Mouse (Mus musculus) liver, embryonic 13.5 days (tissue): Measurements from ENCODE around the gene Olfr206. TPM values are rescaled to one million over a fixed set of nuclear protein-coding genes. Genes with fewer than 3 reads are reported as not detected.
"Not testable (repeated sequence)": the region's sequence is repeated elsewhere in the genome, so short reads cannot be mapped to it uniquely, and the experiment has no call there.

Experiments
- ATAC-seq: fragments of 200-750 bp; cut with Nextera tagmentation; 2 replicates; pipeline ENCODE4 v1.8.0; 2017; ENCODE audit warnings: low read depth, mild to moderate bottlenecking, moderate number of reproducible peaks, moderate library complexity
- DNase-seq: peaks from one replicate; pipeline ENCODE4 v3.0.0; 2022
- H3K27ac ChIP-seq: fragments of 300-500 bp; sonication (generic); 2 replicates; pipeline ENCODE4 v1.5.1; 2015; ENCODE audit warnings: moderate library complexity, mild to moderate bottlenecking, inconsistent platforms
- H3K27me3 ChIP-seq: fragments of 300-500 bp; sonication (generic); 2 replicates; pipeline ENCODE4 v1.6.1; 2015; ENCODE audit warnings: mild to moderate bottlenecking, inconsistent platforms
- H3K36me3 ChIP-seq: fragments of 300-500 bp; sonication (generic); 2 replicates; pipeline ENCODE4 v1.6.1; 2015; ENCODE audit warnings: mild to moderate bottlenecking, inconsistent platforms
- H3K4me1 ChIP-seq: fragments of 300-500 bp; sonication (generic); replicated peaks from 2 replicates; pipeline ENCODE4 v1.6.1; 2015; ENCODE audit warnings: inconsistent platforms
- H3K4me2 ChIP-seq: fragments of 300-500 bp; sonication (generic); 2 replicates; pipeline ENCODE4 v1.6.1; 2015; ENCODE audit warnings: inconsistent platforms, mild to moderate bottlenecking, moderate library complexity
- H3K4me3 ChIP-seq: fragments of 300-500 bp; sonication (generic); replicated peaks from 2 replicates; pipeline ENCODE4 v1.5.1; 2015; ENCODE audit warnings: mild to moderate bottlenecking, inconsistent platforms
- H3K9ac ChIP-seq: fragments of 300-500 bp; sonication (generic); 2 replicates; pipeline ENCODE4 v1.6.1; 2015; ENCODE audit warnings: mild to moderate bottlenecking, inconsistent platforms
- H3K9me3 ChIP-seq: fragments of 300-500 bp; sonication (generic); replicated peaks from 2 replicates; pipeline ENCODE4 v1.6.1; 2016; ENCODE audit warnings: inconsistent platforms
- WGBS: fragments of 180-500 bp; shearing (Covaris S2); methylation state at CpG from one replicate; pipeline ENCODE4 v1.1.7; 2015; ENCODE audit not compliant: insufficient replicate concordance; 5-methylcytosine and 5-hydroxymethylcytosine counted together
- polyA plus RNA-seq: library from polyadenylated mRNA; unstranded; fragments of >200 nt; fragmentation: Nextera tagmentation; extraction: Ambion mirVana; gene quantifications from 2 replicates; pipeline ENCODE4 v1.2.1, GENCODE M21; 2015

Gene Olfr206
- not detected in 2 replicates for polyA plus RNA-seq

DNA sequence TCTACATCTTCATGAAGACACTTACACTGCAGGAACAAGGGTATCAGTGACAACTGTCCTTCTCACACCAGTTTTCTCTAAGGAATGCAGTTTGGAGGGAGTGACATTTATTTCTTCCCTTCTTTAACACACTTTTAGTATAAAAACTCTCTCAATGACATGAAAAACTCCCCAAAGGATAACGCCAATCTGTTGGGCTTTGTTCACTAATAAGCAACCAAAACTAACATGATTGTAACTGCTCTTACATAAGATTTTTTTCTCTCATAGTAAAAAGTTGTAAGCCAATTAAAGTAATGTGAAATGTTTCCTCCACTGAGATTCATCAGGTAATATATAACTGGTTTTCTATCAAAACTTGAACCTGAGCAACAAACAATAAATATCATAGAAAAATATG lies at the start of gene Olfr206:
Olfr206 (minus strand) TSS at position 101 of the 400 bp plus-strand sequence.
- Histone ChIP-seq H3K9ac (no peak within 1 kb of the TSS), H3K4me1 (no peaks in the 10 kb centered on the region), H3K27ac (no peak within 1 kb of the TSS), H3K27me3 (no peaks in the 10 kb centered on the region), H3K36me3 (no peaks in the 10 kb centered on the region), H3K4me2 (no peak within 1 kb of the TSS), H3K4me3 (no peak within 1 kb of the TSS), H3K9me3 (no peaks in the 10 kb centered on the region)
- no peak for ATAC-seq
- WGBS, result 39% methylated on average over 1 of the region's 1 CpGs
- no peak for DNase-seq

DNA sequence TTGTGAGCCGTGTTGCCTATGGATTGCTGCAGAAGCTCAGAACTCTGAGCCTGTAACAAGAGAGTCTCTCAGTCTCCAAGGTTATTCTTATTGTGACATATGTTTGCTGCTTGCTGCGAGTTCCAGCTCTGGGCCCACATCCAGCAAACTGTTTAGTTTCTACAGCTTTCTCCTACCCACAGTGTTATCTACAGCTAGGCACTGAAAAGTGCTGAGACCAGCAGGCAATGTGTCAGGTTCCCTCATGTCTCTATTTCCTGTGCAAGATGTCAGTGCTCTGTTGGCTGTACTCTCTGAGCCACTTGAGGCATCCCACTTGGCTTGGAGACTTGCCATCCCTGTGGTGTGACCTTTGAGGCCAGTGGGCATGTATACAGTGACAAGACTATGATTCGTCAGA lies 44.3 kb upstream of the Olfr206 start:
- 59% methylated on average over 3 of the region's 3 CpGs for WGBS
- H3K9me3 ChIP-seq, result no peaks in the 10 kb centered on the region

DNA sequence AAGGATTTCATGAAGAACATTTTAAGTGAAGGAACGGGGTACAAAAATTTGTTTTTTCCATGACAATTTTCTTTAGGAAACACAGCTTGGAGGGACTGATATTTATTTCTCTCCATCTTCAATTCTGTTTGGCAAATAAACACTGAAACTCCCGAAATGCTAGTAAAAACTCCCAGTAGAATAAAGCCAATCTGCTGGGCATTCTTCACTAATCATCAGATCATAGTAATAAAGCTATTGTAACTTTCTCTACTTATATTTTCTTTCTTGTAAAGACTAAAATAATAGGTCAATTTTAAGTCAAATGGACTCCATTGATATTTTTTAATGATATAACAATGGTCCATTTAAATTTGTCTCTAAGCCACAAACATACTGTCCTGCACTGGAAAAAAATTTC lies 14.8 kb upstream of the Olfr206 start, which contains the start of gene Olfr209:
Olfr209 (minus strand) TSS at position 101 of the 400 bp plus-strand sequence.
- ATAC-seq, result no peak
- 37% methylated on average over 2 of the region's 2 CpGs for WGBS
- no peak within 1 kb of the TSS for H3K9ac ChIP-seq

More for the DNA sequence above, 44.3 kb upstream of the Olfr206 start:
- H3K9ac ChIP-seq, result no peak overlapping the region
- H3K4me2 ChIP-seq, result no peak overlapping the region
- no peaks in the 10 kb centered on the region for H3K27me3 ChIP-seq
- no peak overlapping the region for H3K4me3 ChIP-seq
- no peaks in the 10 kb centered on the region for H3K4me1 ChIP-seq
- no peak overlapping the region for H3K27ac ChIP-seq
- ATAC-seq (no peak), DNase-seq (no peak)
- H3K36me3 ChIP-seq, result no peaks in the 10 kb centered on the region

DNA sequence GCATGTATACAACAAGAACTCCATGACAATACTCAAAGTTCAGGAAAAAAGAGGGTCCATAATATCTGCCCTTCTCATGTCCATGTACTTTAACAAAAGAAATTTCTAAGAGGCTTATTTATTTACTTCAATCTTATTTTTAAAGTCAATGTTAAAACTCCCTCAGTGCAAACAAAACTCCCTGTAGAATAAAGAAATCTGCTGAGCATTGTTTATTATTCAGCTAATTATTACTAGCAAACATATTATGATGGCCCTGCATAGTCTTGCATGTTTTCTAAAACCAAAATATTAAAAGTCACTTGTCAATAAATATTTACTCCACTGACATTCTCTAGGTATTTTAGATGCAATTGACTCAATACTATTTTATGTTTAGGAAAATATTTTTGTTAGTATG lies 18.0 kb downstream of the Olfr206 start, which contains the start of gene Olfr205:
Olfr205 (minus strand) TSS at position 101 of the 400 bp plus-strand sequence.
- H3K27me3 ChIP-seq, result no peaks in the 10 kb centered on the region
- H3K27ac ChIP-seq, result no peak within 1 kb of the TSS
- no peak within 1 kb of the TSS for H3K4me2 ChIP-seq
- DNase-seq (no peak), ATAC-seq (no peak)
- peaks cover 4% of the 10 kb centered on the region; the same call in 1 of the 2 replicates for H3K9me3 ChIP-seq
- no peak within 1 kb of the TSS for H3K4me3 ChIP-seq
- no peak within 1 kb of the TSS for H3K9ac ChIP-seq
- no peaks in the 10 kb centered on the region for H3K36me3 ChIP-seq
- no peaks in the 10 kb centered on the region for H3K4me1 ChIP-seq

More for the DNA sequence above, 14.8 kb upstream of the Olfr206 start, which contains the start of gene Olfr209:
- Histone ChIP-seq H3K27ac (no peak within 1 kb of the TSS), H3K36me3 (no peaks in the 10 kb centered on the region), H3K4me1 (no peaks in the 10 kb centered on the region), H3K27me3 (no peaks in the 10 kb centered on the region), H3K4me2 (no peak within 1 kb of the TSS), H3K9me3 (no peaks in the 10 kb centered on the region), H3K4me3 (no peak within 1 kb of the TSS)
- no peak for DNase-seq

DNA sequence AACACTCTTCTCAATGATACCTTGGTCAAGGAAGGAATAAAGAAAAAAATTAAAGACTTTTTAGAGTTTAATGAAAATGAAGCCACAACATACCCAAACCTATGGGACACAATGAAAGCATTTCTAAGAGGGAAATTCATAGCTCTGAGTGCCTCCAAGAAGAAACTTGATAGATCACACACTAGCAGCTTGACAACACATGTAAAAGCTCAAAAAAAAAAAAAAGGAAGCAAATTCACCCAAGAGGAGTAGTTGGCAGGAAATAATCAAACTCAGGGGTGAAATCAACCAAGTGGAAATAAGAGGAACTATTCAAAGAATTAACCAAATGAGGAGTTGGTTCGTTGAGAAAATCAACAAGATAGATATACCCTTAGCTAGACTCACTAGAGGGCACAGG lies 25.8 kb downstream of the Olfr206 start:
- H3K4me2 ChIP-seq, DNase-seq, H3K27me3 ChIP-seq, ATAC-seq, H3K27ac ChIP-seq, H3K36me3 ChIP-seq, H3K4me3 ChIP-seq, H3K9ac ChIP-seq, H3K4me1 ChIP-seq, H3K9me3 ChIP-seq: not testable (repeated sequence)
- WGBS, result 28% methylated on average over 1 of the region's 1 CpGs

DNA sequence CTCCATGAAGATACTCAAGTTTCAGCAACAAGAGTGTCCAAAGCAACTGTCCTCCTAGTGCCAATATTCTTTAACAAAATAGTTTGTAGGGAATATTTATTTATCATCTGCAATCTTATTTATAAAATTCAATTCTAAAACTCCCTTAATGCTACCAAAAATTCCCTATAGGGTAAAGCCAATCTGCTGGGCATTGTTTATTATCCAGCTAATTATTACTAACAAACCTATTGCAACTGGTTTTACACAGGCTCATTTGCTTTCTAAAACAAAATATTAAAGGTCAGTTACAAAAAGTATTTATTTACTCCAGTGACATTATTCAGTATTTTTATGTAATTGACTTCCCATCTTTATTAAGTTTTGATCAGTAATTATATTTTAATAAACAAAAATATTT lies 30.9 kb downstream of the Olfr206 start, which contains the start of gene Olfr204:
Olfr204 (minus strand) TSS at position 101 of the 400 bp plus-strand sequence.
- ATAC-seq, result no peak
- Histone ChIP-seq H3K27me3 (no peaks in the 10 kb centered on the region), H3K4me1 (no peaks in the 10 kb centered on the region), H3K27ac (no peak within 1 kb of the TSS), H3K4me3 (no peak within 1 kb of the TSS), H3K9ac (no peak within 1 kb of the TSS), H3K36me3 (no peaks in the 10 kb centered on the region), H3K4me2 (no peak within 1 kb of the TSS), H3K9me3 (no peaks in the 10 kb centered on the region)
- DNase-seq, result no peak

DNA sequence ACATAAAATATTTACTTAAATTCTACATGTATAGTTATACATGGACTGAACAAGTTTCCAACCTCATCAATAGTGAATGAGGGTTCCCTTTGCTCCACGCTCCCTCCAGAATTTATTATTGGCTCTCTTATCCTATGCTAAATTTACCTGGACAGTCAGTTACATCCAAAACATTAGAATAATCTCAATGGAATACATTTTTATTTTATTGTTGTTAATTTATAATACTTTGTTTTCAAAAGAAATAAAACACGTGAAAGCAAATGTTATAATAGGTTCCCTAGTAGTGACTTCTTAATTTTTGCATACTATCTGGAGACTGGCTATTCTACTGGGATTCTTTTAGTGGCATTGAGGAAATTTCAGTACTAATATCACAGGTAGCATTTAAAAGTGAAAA lies 50.5 kb downstream of the Olfr206 start, which contains the start of gene Olfr203:
Olfr203 (plus strand) TSS at position 301 of the 400 bp plus-strand sequence.
- ATAC-seq (no peak), DNase-seq (no peak)
- Histone ChIP-seq H3K9ac (no peak within 1 kb of the TSS), H3K9me3 (no peaks in the 10 kb centered on the region), H3K36me3 (no peaks in the 10 kb centered on the region), H3K27ac (no peak within 1 kb of the TSS), H3K4me2 (no peak within 1 kb of the TSS), H3K27me3 (no peaks in the 10 kb centered on the region), H3K4me3 (no peak within 1 kb of the TSS), H3K4me1 (no peaks in the 10 kb centered on the region)
- WGBS, result 59% methylated on average over 2 of the region's 2 CpGs

Other genes starting within 250 kb of the Olfr206 start
- not detected in 2 replicates for gene Olfr193, start 237.4 kb downstream of the Olfr206 start, polyA plus RNA-seq
- gene Olfr194, start 228.2 kb downstream of the Olfr206 start, polyA plus RNA-seq, result not detected in 2 replicates
- gene Olfr195, start 202.2 kb downstream of the Olfr206 start, polyA plus RNA-seq, result not detected in 2 replicates
- gene Olfr196, start 178.8 kb downstream of the Olfr206 start, polyA plus RNA-seq, result not detected in 2 replicates
- gene Olfr198, start 145.7 kb downstream of the Olfr206 start, polyA plus RNA-seq, result not detected in 2 replicates
- not detected in 2 replicates for gene Olfr199, start 129.5 kb downstream of the Olfr206 start, polyA plus RNA-seq
- 0.15 and 0.31 TPM in 2 replicates for gene Olfr201, start 76.6 kb downstream of the Olfr206 start, polyA plus RNA-seq
- not detected in 2 replicates for gene Olfr202, start 62.5 kb downstream of the Olfr206 start, polyA plus RNA-seq
- not detected in 2 replicates for gene Olfr203, start 50.4 kb downstream of the Olfr206 start, polyA plus RNA-seq
- not detected in 2 replicates for gene Olfr204, start 31.0 kb downstream of the Olfr206 start, polyA plus RNA-seq
- not detected in 2 replicates for gene Olfr205, start 18.1 kb downstream of the Olfr206 start, polyA plus RNA-seq
- gene Olfr209, start 14.7 kb upstream of the Olfr206 start, polyA plus RNA-seq, result not detected in 2 replicates
- not detected in 2 replicates for gene Gabrr3, start 58.1 kb upstream of the Olfr206 start, polyA plus RNA-seq
- 23.0 and 25.3 TPM in 2 replicates for gene Riox2, start 122.5 kb upstream of the Olfr206 start, polyA plus RNA-seq